Mouse (Mus musculus): ENCODE results near the gene Gm11232. TPM values are rescaled to one million over a fixed set of nuclear protein-coding genes. Genes with fewer than 3 reads are reported as not detected.

The Gm11232 gene
- polyA plus RNA-seq (2015; fragmentation: Nextera tagmentation; extraction: Ambion mirVana) = 0.09 TPM in 1 of 2 replicates, not detected in the other

- no peak for TF ChIP-seq CTCF (IDR thresholded peaks at IDR 0.05; ENCODE audit: low read depth)
- Histone ChIP-seq H3K36me3 (ENCODE audit: control insufficient read depth, insufficient read depth) (no peaks in the 10 kb centered on the region), H3K27ac (ENCODE audit: low read depth, low read length) (no peak within 1 kb of the TSS), H3K9me3 (ENCODE audit: control insufficient read depth) (no peaks in the 10 kb centered on the region), H3K27me3 (replicated peaks; ENCODE audit: control insufficient read depth, insufficient read depth, low read length) (no peaks in the 10 kb centered on the region), H3K4me3 (ENCODE audit: low read depth, low read length) (no peak within 1 kb of the TSS), H3K9ac (ENCODE audit: low read depth, low read length) (no peak within 1 kb of the TSS), H3K4me1 (replicated peaks; ENCODE audit: control insufficient read depth, insufficient read depth, low read length) (no peaks in the 10 kb centered on the region), H3K4me2 (replicated peaks; ENCODE audit: low read depth) (no peak within 1 kb of the TSS)
- WGBS = 56% methylated on average over 2 of the region's 2 CpGs
- ATAC-seq = no peak
Measured at GRCm38 (mm10) chr4:71757865-71758264, at the start of gene Gm11232. Gene Gm11232, minus strand, starts transcription at chr4:71757965.

- H3K27ac ChIP-seq (ENCODE audit: low read depth, low read length) = no peak overlapping the region
- 0 out of 2 replicates have a peak, but pooled peaks have one; percentile 2 for TF ChIP-seq CTCF (IDR thresholded peaks at IDR 0.05; ENCODE audit: low read depth)
- no peaks in the 10 kb centered on the region for H3K9me3 ChIP-seq (ENCODE audit: control insufficient read depth)
- no peaks in the 10 kb centered on the region for H3K36me3 ChIP-seq (ENCODE audit: control insufficient read depth, insufficient read depth)
- H3K4me2 ChIP-seq (replicated peaks; ENCODE audit: low read depth) = no peak overlapping the region
- ATAC-seq = no peak
- no peaks in the 10 kb centered on the region for H3K27me3 ChIP-seq (replicated peaks; ENCODE audit: control insufficient read depth, insufficient read depth, low read length)
- H3K4me3 ChIP-seq (ENCODE audit: low read depth, low read length) = no peak overlapping the region
- WGBS = 48% methylated on average over 2 of the region's 2 CpGs
- H3K9ac ChIP-seq (ENCODE audit: low read depth, low read length) = no peak overlapping the region
- no peaks in the 10 kb centered on the region for H3K4me1 ChIP-seq (replicated peaks; ENCODE audit: control insufficient read depth, insufficient read depth, low read length)
Measured at GRCm38 (mm10) chr4:71805977-71806534, 48.3 kb upstream of the Gm11232 start.

DNA sequence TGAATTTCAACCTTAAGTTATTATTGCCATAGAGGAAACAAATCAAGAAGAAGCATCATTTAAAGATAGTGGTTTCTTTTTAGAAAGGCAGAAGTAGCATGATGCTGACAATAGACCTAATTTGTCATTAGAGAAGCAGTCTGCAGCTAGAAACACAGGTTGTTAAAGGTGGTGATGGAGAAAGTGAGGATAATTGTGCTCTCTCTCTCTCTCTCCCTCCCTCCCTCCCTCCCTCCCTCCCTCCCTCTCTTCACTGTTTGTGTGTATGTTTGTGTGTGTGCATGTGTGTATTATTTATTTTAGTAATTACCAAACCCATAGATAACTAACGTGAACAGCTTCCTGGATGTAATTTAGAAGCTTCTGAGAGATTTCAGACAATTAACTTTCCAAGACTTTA is 7.8 kb upstream of the Gm11232 start:
- Histone ChIP-seq H3K9ac (ENCODE audit: low read depth, low read length) (no peak overlapping the region), H3K4me1 (replicated peaks; ENCODE audit: control insufficient read depth, insufficient read depth, low read length) (no peaks in the 10 kb centered on the region), H3K4me2 (replicated peaks; ENCODE audit: low read depth) (no peak overlapping the region), H3K36me3 (ENCODE audit: control insufficient read depth, insufficient read depth) (no peaks in the 10 kb centered on the region), H3K27me3 (replicated peaks; ENCODE audit: control insufficient read depth, insufficient read depth, low read length) (no peaks in the 10 kb centered on the region), H3K9me3 (ENCODE audit: control insufficient read depth) (no peaks in the 10 kb centered on the region), H3K27ac (ENCODE audit: low read depth, low read length) (no peak overlapping the region), H3K4me3 (ENCODE audit: low read depth, low read length) (no peak overlapping the region)
- no peak for TF ChIP-seq CTCF (IDR thresholded peaks at IDR 0.05; ENCODE audit: low read depth)
- WGBS = 79% methylated on average over 1 of the region's 1 CpGs
- no peak for ATAC-seq

DNA sequence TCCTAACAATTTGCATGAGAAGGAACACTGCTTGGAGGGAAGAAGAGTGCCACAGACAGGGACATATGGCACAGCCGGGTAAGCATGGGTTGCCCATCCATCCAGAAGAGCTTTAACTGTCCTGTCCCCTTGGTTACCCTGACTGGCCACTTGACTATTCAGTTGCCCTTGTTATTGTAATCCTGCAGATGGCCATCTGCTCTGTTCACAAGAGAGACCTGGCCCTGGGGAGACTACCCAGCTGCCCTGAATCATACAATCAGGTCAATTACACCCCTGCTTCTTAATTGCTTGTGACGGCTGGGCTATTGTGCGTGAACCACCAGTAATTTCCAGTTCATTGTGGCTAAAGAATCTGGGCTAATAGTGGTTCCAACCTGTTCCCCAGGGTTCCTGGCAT is 7.3 kb upstream of the Gm11232 start:
- Histone ChIP-seq H3K9ac (ENCODE audit: low read depth, low read length) (no peak overlapping the region), H3K4me2 (replicated peaks; ENCODE audit: low read depth) (no peak overlapping the region), H3K36me3 (ENCODE audit: control insufficient read depth, insufficient read depth) (no peaks in the 10 kb centered on the region), H3K9me3 (ENCODE audit: control insufficient read depth) (no peaks in the 10 kb centered on the region), H3K4me3 (ENCODE audit: low read depth, low read length) (no peak overlapping the region), H3K4me1 (replicated peaks; ENCODE audit: control insufficient read depth, insufficient read depth, low read length) (no peaks in the 10 kb centered on the region), H3K27ac (ENCODE audit: low read depth, low read length) (no peak overlapping the region), H3K27me3 (replicated peaks; ENCODE audit: control insufficient read depth, insufficient read depth, low read length) (no peaks in the 10 kb centered on the region)
- no peak for TF ChIP-seq CTCF (IDR thresholded peaks at IDR 0.05; ENCODE audit: low read depth)
- 74% methylated on average over 3 of the region's 3 CpGs for WGBS
- ATAC-seq = no peak

DNA sequence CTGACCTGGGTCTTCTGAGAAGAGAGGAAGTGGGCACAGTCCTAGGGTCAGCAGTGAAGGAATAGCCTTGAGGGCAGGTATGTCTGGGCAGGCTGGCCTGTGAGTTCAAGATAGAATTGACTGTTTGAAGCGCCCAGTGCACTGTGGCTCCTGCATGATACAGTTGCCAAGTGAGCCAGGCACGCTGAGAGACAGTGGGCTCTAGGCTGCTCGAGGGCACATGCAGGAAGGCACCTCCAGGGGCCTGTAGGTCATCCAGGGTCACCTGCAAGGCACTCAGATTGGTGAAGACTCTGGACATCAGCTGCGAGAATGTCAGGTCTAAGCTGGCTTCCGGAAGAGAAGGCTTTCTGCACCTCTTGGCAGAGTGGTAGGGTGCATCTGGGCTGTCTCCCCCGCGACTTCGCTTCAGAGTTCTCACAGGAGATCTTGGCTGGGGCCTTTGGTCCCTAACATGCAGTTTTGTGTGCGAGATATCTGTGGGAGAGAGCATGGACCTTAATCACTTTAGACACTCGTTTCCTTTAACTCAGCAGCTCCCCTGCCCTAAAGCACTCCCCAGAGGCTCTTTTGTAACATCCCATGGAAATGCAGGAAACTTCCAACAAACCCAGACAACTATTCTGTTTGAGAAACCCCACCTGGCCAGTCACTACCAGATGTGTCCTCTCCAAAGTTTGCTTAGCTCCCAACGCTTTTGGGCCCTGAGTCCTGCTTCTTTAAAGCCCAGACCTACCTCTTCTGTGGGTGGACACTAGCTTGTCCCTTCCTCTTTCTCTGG is 1.1 kb downstream of the Gm11232 start:
- no peak overlapping the region for H3K9ac ChIP-seq (ENCODE audit: low read depth, low read length)
- H3K36me3 ChIP-seq (ENCODE audit: control insufficient read depth, insufficient read depth) = no peaks in the 10 kb centered on the region
- no peaks in the 10 kb centered on the region for H3K4me1 ChIP-seq (replicated peaks; ENCODE audit: control insufficient read depth, insufficient read depth, low read length)
- H3K4me2 ChIP-seq (replicated peaks; ENCODE audit: low read depth) = no peak overlapping the region
- H3K4me3 ChIP-seq (ENCODE audit: low read depth, low read length) = no peak overlapping the region
- no peak for ATAC-seq
- H3K27me3 ChIP-seq (replicated peaks; ENCODE audit: control insufficient read depth, insufficient read depth, low read length) = no peaks in the 10 kb centered on the region
- no peaks in the 10 kb centered on the region for H3K9me3 ChIP-seq (ENCODE audit: control insufficient read depth)
- H3K27ac ChIP-seq (ENCODE audit: low read depth, low read length) = no peak overlapping the region
- TF ChIP-seq CTCF (IDR thresholded peaks at IDR 0.05; ENCODE audit: low read depth) = no peak
- WGBS = 63% methylated on average over 11 of the region's 11 CpGs

- no peaks in the 10 kb centered on the region for H3K9me3 ChIP-seq (ENCODE audit: control insufficient read depth)
- no peak for TF ChIP-seq CTCF (IDR thresholded peaks at IDR 0.05; ENCODE audit: low read depth)
- H3K27me3 ChIP-seq (replicated peaks; ENCODE audit: control insufficient read depth, insufficient read depth, low read length) = no peaks in the 10 kb centered on the region
- H3K36me3 ChIP-seq (ENCODE audit: control insufficient read depth, insufficient read depth) = no peaks in the 10 kb centered on the region
- no peak overlapping the region for H3K4me2 ChIP-seq (replicated peaks; ENCODE audit: low read depth)
- no peak overlapping the region for H3K27ac ChIP-seq (ENCODE audit: low read depth, low read length)
- no peak overlapping the region for H3K9ac ChIP-seq (ENCODE audit: low read depth, low read length)
- ATAC-seq = no peak
- H3K4me3 ChIP-seq (ENCODE audit: low read depth, low read length) = no peak overlapping the region
- WGBS = 59% methylated on average over 1 of the region's 1 CpGs
- H3K4me1 ChIP-seq (replicated peaks; ENCODE audit: control insufficient read depth, insufficient read depth, low read length) = no peaks in the 10 kb centered on the region
Measured at GRCm38 (mm10) chr4:71745741-71746140, 12.0 kb downstream of the Gm11232 start.
